ENCODE assay signal across 19 mouse cellular contexts in the genomic region with DNA sequence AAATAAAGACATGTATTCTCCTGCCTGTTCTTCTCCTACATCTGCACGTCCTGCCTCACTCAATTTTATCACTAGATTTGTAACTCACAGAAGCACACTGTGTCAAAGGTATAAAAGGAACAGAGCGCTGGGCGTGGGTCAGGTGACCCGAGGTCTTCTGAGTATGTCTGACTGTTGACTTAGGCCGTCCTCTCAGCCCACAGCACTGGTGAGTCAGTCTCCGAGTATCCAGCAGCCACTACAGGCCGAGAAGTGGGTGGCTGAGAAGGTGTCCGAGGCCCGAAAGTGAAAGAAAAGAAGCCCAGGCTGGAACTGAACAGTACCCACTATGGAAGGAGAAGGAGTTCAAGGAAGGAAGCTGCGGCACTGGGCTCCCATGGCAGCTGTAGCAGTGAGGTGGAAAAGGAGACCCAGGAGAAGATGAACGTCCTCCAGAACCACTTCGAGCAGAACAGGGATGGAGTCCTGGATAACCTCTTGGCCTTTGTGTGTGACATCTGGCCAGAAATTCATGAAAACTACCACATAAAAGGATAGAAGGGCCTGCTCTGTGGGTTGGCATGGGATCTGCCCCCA. TPM values are rescaled to one million over a fixed set of nuclear protein-coding genes. Genes with fewer than 3 reads are reported as not detected.
DNase-seq lines count a peak whose midpoint lies in the region; ATAC-seq and TF ChIP-seq lines count a peak whose summit lies in the region.
"Had no signal": no experiment of that assay in that cellular context is flagged by ENCODE, and none has a peak within 500 bp of the region (broad histone marks: within the 10 kb centered on the region; RNA-seq: fewer than 3 reads in every experiment).

No protein-coding gene starts in this region.

- H3K36me3 ChIP-seq in intestine, postnatal 0 days (ENCODE audit: control insufficient read depth, insufficient read depth): peaks cover 35% of the 10 kb centered on the region

- WGBS in intestine, postnatal 0 days: 80% methylated on average over 12 of the region's 12 CpGs

- H3K4me1 ChIP-seq in intestine, postnatal 0 days (replicated peaks; ENCODE audit: control insufficient read depth, insufficient read depth, low read length): no peaks in the 10 kb centered on the region
- H3K4me1 ChIP-seq: forebrain, embryonic 13.5 days; heart, embryonic 12.5 days; hindbrain, embryonic 15.5 days; limb, embryonic 10.5 days had no signal

- ATAC-seq in intestine, postnatal 0 days: no peak
- ATAC-seq: forebrain, embryonic 13.5 days had no signal

- peak; percentile 80 for DNase-seq in heart, adult 11 months
- DNase-seq in heart, adult 9 months (ENCODE audit: low spot score in 2 of 2): no peak
- DNase-seq in 3T3-L1 (ENCODE audit: low read depth, low spot score): peak; percentile 93
- peak; percentile 72 to 76 for DNase-seq in lung, adult 18-20 months
- DNase-seq in lung, postnatal 25 days (ENCODE audit: low spot score): peak; percentile 63
- no peak for DNase-seq in layer of hippocampus, postnatal 14 days (ENCODE audit: low spot score in 2 of 2)
- no peak for DNase-seq in cerebellum, adult 11-12 months
- DNase-seq: cerebellum, adult 11 months; cerebellum, postnatal 36 days; kidney, adult 11 months; midbrain, embryonic 14.5 days; right cerebral cortex, adult 18-20 months; thymus, postnatal 36 days had no signal

- no peaks in the 10 kb centered on the region for H3K9me3 ChIP-seq in intestine, postnatal 0 days (ENCODE audit: control insufficient read depth)
- H3K9me3 ChIP-seq: forebrain, embryonic 13.5 days; heart, embryonic 12.5 days; hindbrain, embryonic 15.5 days; limb, embryonic 10.5 days had no signal

- H3K9ac ChIP-seq in intestine, postnatal 0 days (ENCODE audit: low read depth, low read length): no peak overlapping the region
- H3K9ac ChIP-seq: forebrain, embryonic 13.5 days; heart, embryonic 12.5 days; hindbrain, embryonic 15.5 days had no signal

- no peak overlapping the region for H3K4me3 ChIP-seq in intestine, postnatal 0 days (ENCODE audit: low read depth, low read length)
- H3K4me3 ChIP-seq: forebrain, embryonic 13.5 days; heart, embryonic 12.5 days; hindbrain, embryonic 15.5 days; limb, embryonic 10.5 days had no signal

- H3K27ac ChIP-seq in intestine, postnatal 0 days (ENCODE audit: low read depth, low read length): no peak overlapping the region
- H3K27ac ChIP-seq: forebrain, embryonic 13.5 days; hindbrain, embryonic 15.5 days; limb, embryonic 10.5 days had no signal

- TF ChIP-seq CTCF in intestine, postnatal 0 days (IDR thresholded peaks at IDR 0.05; ENCODE audit: low read depth): no peak

- H3K4me2 ChIP-seq in intestine, postnatal 0 days (replicated peaks; ENCODE audit: low read depth): no peak overlapping the region
- H3K4me2 ChIP-seq: forebrain, embryonic 13.5 days; heart, embryonic 12.5 days; hindbrain, embryonic 15.5 days; liver, embryonic 11.5 days had no signal

- no peaks in the 10 kb centered on the region for H3K27me3 ChIP-seq in intestine, postnatal 0 days (replicated peaks; ENCODE audit: control insufficient read depth, insufficient read depth, low read length)
- H3K27me3 ChIP-seq: forebrain, embryonic 13.5 days; heart, embryonic 12.5 days; hindbrain, embryonic 15.5 days had no signal

RNA-seq across cellular contexts. Expression of a gene that starts 11.9 kb away (rescaled TPM):
- 1 to 10 TPM; 5.6 to 6.4 TPM for total RNA-seq in layer of hippocampus, postnatal 14 days (2021)
- polyA plus RNA-seq in intestine, postnatal 0 days (2015; fragmentation: Nextera tagmentation; extraction: Ambion mirVana): 8.4 and 8.8 TPM in 2 replicates

Comparison
In these comparisons a context has a peak if more than half of its experiments do, and no peak if none do; other contexts are left out.
1. DNase-seq: peak in heart, adult 11 months (single experiment), 3T3-L1 (single experiment), lung, adult 18-20 months (2 of 2) and lung, postnatal 25 days (single experiment); none in heart, adult 9 months (0 of 2), layer of hippocampus, postnatal 14 days (0 of 2) and cerebellum, adult 11-12 months (single experiment).